Mouse (Mus musculus) thymus, adult 2 months (tissue): ENCODE measurements around the gene Schip1. TPM values are rescaled to one million over a fixed set of nuclear protein-coding genes. Genes with fewer than 3 reads are reported as not detected.

Experiments used
- DNase-seq: peaks from one replicate; pipeline ENCODE4 v3.0.0; 2021
- H3K27ac ChIP-seq: fragments of 200-500 bp; 2 replicates; pipeline ENCODE4 v1.5.1; 2012; ENCODE audit warnings: low read length, control low read depth; ENCODE audit not compliant: control insufficient read depth, insufficient read depth
- H3K27me3 ChIP-seq: fragments of 200-500 bp; 2 replicates; pipeline ENCODE4 v1.6.1; 2012; ENCODE audit warnings: mild to moderate bottlenecking, low read length, moderate library complexity, mixed read lengths; ENCODE audit not compliant: control insufficient read depth, insufficient read depth
- H3K36me3 ChIP-seq: fragments of 200-500 bp; 2 replicates; pipeline ENCODE4 v1.6.1; 2012; ENCODE audit warnings: mild to moderate bottlenecking, low read length, moderate library complexity; ENCODE audit not compliant: control insufficient read depth, insufficient read depth
- H3K4me1 ChIP-seq: fragments of 200-500 bp; replicated peaks from 2 replicates; pipeline ENCODE4 v1.6.1; 2012; ENCODE audit warnings: low read length; ENCODE audit not compliant: control insufficient read depth, insufficient read depth
- H3K4me3 ChIP-seq: fragments of 200-500 bp; 2 replicates; pipeline ENCODE4 v1.5.1; 2012; ENCODE audit warnings: mild to moderate bottlenecking, low read length, control low read depth, moderate library complexity; ENCODE audit not compliant: control insufficient read depth, insufficient read depth
- CTCF ChIP-seq: fragments of 200-500 bp; IDR thresholded peaks from 2 replicates; pipeline ENCODE4 v1.5.1; 2012; ENCODE audit warnings: mild to moderate bottlenecking, control low read depth, low read length, moderate library complexity, borderline replicate concordance; ENCODE audit not compliant: control insufficient read depth, poor library complexity, insufficient read depth; ENCODE audit errors: extremely low read depth
- POLR2A ChIP-seq: fragments of 200-500 bp; IDR thresholded peaks from 2 replicates; pipeline ENCODE4 v1.6.1; 2012; ENCODE audit warnings: mild to moderate bottlenecking, low read length, control low read depth, moderate library complexity; ENCODE audit not compliant: control insufficient read depth, poor library complexity, insufficient read depth; ENCODE audit errors: extremely low read depth
- WGBS: fragments of 180-500 bp; shearing (Covaris S2); methylation state at CpG from one replicate; pipeline ENCODE4 v1.1.7; 2018; 5-methylcytosine and 5-hydroxymethylcytosine counted together
- polyA plus RNA-seq: library from polyadenylated mRNA; depleted of rRNA; stranded (reverse); fragments of >200 nt; gene quantifications from 2 replicates; pipeline ENCODE4 v1.2.3, GENCODE M21; 2012

Schip1 gene
- polyA plus RNA-seq, 1 experiment = 3.2 TPM

DNA sequence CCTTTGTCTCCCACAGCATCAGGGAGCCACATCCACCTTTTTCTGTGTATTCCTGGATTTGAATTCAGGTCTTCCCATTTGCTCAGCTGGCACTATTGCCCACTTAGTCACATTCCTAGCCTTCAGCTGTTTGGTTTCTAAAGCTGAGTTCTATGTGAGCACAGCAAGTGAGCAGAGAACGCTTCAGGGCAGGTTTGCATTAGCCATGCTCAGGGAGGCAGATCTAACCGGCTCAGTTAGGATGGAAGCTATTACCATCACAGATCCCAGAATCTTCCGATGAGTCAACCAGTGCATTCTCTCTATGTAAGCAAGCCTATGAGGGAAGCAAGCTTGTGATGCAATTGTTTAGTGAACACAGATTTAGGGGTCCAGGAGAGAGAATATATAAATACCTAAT, 320.9 kb downstream of the Schip1 start:
- no peaks in the 10 kb centered on the region for H3K4me1 ChIP-seq
- TF ChIP-seq POLR2A = no peak
- TF ChIP-seq CTCF = no peak
- H3K4me3 ChIP-seq = no peak overlapping the region
- no peaks in the 10 kb centered on the region for H3K27me3 ChIP-seq
- 98% methylated on average over 3 of the region's 3 CpGs for whole genome bisulfite sequencing
- DNase-seq = no peak
- H3K27ac ChIP-seq = no peak overlapping the region
- H3K36me3 ChIP-seq = no peaks in the 10 kb centered on the region

GRCm38 (mm10) chr3:68388023-68388422, 323.4 kb downstream of the Schip1 start:
- no peaks in the 10 kb centered on the region for H3K4me1 ChIP-seq
- no peak overlapping the region for H3K4me3 ChIP-seq
- DNase-seq = no peak
- 97% methylated on average over 3 of the region's 3 CpGs for WGBS
- H3K27ac ChIP-seq = no peak overlapping the region
- no peaks in the 10 kb centered on the region for H3K27me3 ChIP-seq
- H3K36me3 ChIP-seq = no peaks in the 10 kb centered on the region
- no peak for TF ChIP-seq CTCF

- TF ChIP-seq CTCF = no peak
- TF ChIP-seq POLR2A = no peak
- Histone ChIP-seq H3K36me3 (no peaks in the 10 kb centered on the region), H3K27me3 (no peaks in the 10 kb centered on the region), H3K27ac (no peak overlapping the region), H3K4me3 (no peak overlapping the region), H3K4me1 (no peaks in the 10 kb centered on the region)
- DNase-seq = no peak
- 87% methylated on average over 2 of the region's 2 CpGs for WGBS
Observed at GRCm38 (mm10) chr3:68393578-68393977, 329.0 kb downstream of the Schip1 start.

DNA sequence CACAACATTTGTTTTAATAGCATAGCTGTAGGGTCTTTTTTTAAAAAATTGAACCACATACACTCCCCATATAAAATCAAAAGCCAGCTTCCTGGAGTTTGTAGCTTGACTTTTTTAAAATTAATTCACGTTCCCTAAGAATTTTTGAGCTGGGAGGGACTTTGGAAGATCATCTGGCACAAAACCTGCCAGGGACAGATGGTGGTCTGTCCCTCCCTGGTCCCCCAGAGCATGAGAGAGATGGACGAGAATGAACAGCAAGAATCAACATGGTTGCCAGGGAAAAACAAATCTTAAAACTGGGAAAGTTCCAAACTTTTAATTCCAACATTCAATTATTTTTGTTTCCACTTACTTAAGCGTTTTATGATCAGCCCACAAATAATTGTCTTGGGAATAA, 334.1 kb downstream of the Schip1 start:
- TF ChIP-seq CTCF (no peak), POLR2A (no peak)
- Histone ChIP-seq H3K4me3 (no peak overlapping the region), H3K27me3 (no peaks in the 10 kb centered on the region), H3K36me3 (no peaks in the 10 kb centered on the region), H3K4me1 (no peaks in the 10 kb centered on the region), H3K27ac (no peak overlapping the region)
- 89% methylated on average over 3 of the region's 3 CpGs for WGBS
- no peak for DNase-seq

- no peak for DNase-seq
- no peaks in the 10 kb centered on the region for H3K27me3 ChIP-seq
- H3K36me3 ChIP-seq = no peaks in the 10 kb centered on the region
- TF ChIP-seq CTCF (no peak), POLR2A (no peak)
- H3K4me3 ChIP-seq = no peak overlapping the region
- no peak overlapping the region for H3K27ac ChIP-seq
- 86% methylated on average over 7 of the region's 7 CpGs for WGBS
- no peaks in the 10 kb centered on the region for H3K4me1 ChIP-seq
Observed at GRCm38 (mm10) chr3:68400121-68400520, 335.5 kb downstream of the Schip1 start.

DNA sequence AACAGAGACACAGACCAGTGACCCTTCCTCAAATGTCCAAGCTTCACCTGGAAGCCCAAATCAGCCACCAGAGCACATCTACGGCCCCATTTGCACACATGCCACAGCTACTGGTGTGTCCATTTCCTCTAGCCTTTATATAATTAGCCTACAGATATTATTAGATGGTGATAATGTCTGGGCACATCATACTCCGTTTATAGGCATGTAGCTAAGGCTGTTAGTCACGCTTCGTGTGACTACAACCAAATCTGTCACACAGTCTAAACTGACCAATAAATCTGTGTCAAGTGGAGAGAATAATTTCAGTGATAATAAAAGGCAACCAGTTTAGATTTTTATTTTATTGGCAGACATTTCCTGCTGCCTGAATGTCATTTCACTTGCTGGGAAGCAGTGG, 338.7 kb downstream of the Schip1 start:
- Histone ChIP-seq H3K27me3 (no peaks in the 10 kb centered on the region), H3K36me3 (no peaks in the 10 kb centered on the region), H3K4me1 (no peaks in the 10 kb centered on the region), H3K27ac (no peak overlapping the region), H3K4me3 (no peak overlapping the region)
- WGBS = 94% methylated on average over 4 of the region's 4 CpGs
- TF ChIP-seq POLR2A (no peak), CTCF (no peak)
- DNase-seq = no peak

DNA sequence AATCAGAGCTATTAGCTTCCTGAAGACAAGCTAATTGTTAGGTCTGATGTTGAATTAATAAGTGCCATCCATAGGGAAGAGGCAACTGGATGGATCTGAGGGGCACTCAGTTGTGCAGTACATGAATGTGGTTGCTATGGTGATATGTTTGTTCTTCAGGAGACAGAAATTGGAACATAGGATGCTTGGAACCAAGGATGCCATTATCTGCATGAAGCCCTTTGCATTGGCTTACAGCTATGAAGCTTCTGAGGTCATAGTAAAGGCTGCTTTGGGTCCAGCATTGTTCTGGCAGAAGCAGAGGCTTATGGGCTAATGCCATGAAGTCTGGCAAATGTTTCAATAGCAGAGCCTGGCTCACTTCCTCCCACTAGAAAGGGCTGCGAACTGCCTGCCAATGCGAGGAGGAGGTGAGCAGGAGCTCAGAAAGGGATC, 339.2 kb downstream of the Schip1 start:
- WGBS = 66% methylated on average over 2 of the region's 2 CpGs
- no peak for DNase-seq
- Histone ChIP-seq H3K27me3 (no peaks in the 10 kb centered on the region), H3K27ac (no peak overlapping the region), H3K4me1 (no peaks in the 10 kb centered on the region), H3K36me3 (no peaks in the 10 kb centered on the region), H3K4me3 (no peak overlapping the region)
- no peak for TF ChIP-seq CTCF
- no peak for TF ChIP-seq POLR2A
